Mouse (Mus musculus) cerebellum, adult 2 months (tissue): ENCODE data around the gene Ngdn. TPM values are rescaled to one million over a fixed set of nuclear protein-coding genes. Genes with fewer than 3 reads are reported as not detected.
"Not testable (repeated sequence)": the region's sequence is repeated elsewhere in the genome, so short reads cannot be mapped to it uniquely, and the experiment has no call there.

ENCODE experiments used
- DNase-seq, 2 experiments: peaks; one replicate each; pipeline ENCODE4 v3.0.0; 2021
- H3K27ac ChIP-seq: fragments of 200-500 bp; 2 replicates; pipeline ENCODE4 v1.5.1; 2012; ENCODE audit warnings: low read length, control low read depth, inconsistent platforms; ENCODE audit not compliant: insufficient read depth
- H3K27me3 ChIP-seq: fragments of 200-500 bp; 2 replicates; pipeline ENCODE4 v1.6.1; 2012; ENCODE audit warnings: inconsistent platforms, mild to moderate bottlenecking, low read length, moderate library complexity; ENCODE audit not compliant: control insufficient read depth, insufficient read depth
- H3K4me1 ChIP-seq: fragments of 200-500 bp; 2 replicates; pipeline ENCODE4 v1.6.1; 2011; ENCODE audit warnings: low read length; ENCODE audit not compliant: control insufficient read depth, insufficient read depth
- H3K4me3 ChIP-seq: fragments of 200-500 bp; replicated peaks from 2 replicates; pipeline ENCODE3; 2011; ENCODE audit warnings: mild to moderate bottlenecking, low read depth, low read length, control low read depth; ENCODE audit not compliant: insufficient read depth
- CTCF ChIP-seq: fragments of 200-500 bp; IDR thresholded peaks from 2 replicates; pipeline ENCODE4 v1.5.1; 2011; ENCODE audit warnings: low read depth, mild to moderate bottlenecking, control low read depth, low read length, moderate library complexity, borderline replicate concordance; ENCODE audit not compliant: insufficient read depth
- POLR2A ChIP-seq: fragments of 200-500 bp; IDR thresholded peaks from 2 replicates; pipeline ENCODE4 v1.6.1; 2011; ENCODE audit warnings: low read length, control low read depth, borderline replicate concordance; ENCODE audit not compliant: insufficient read depth
- WGBS: fragments of 180-500 bp; shearing (Covaris S2); methylation state at CpG from one replicate; pipeline ENCODE4 v1.1.7; 2018; 5-methylcytosine and 5-hydroxymethylcytosine counted together
- polyA plus RNA-seq: library from polyadenylated mRNA; depleted of rRNA; stranded (reverse); fragments of >200 nt; gene quantifications from 2 replicates; pipeline ENCODE4 v1.2.3, GENCODE M21; 2012

The Ngdn gene
- polyA plus RNA-seq, 1 experiment: 49.4 TPM

- no peaks in the 10 kb centered on the region; the same call in 1 of the 2 replicates for H3K4me1 ChIP-seq
- H3K27me3 ChIP-seq: no peaks in the 10 kb centered on the region
- TF ChIP-seq POLR2A (no peak), CTCF (no peak)
- DNase-seq: no peak
- no peak within 1 kb of the TSS for H3K27ac ChIP-seq
- WGBS: 69% methylated on average over 1 of the region's 1 CpGs
- no peak within 1 kb of the TSS for H3K4me3 ChIP-seq
Observed at GRCm38 (mm10) chr14:54976633-54977032, 38.6 kb upstream of the Ngdn start, which contains the start of gene Gm17428. TSS of gene Gm17428 (plus strand) at chr14:54976933.

- H3K27ac ChIP-seq: no peak overlapping the region
- WGBS: 86% methylated on average over 8 of the region's 8 CpGs
- no peaks in the 10 kb centered on the region for H3K27me3 ChIP-seq
- no peak for DNase-seq
- no peak overlapping the region for H3K4me3 ChIP-seq
- H3K4me1 ChIP-seq: no peaks in the 10 kb centered on the region; the same call in 1 of the 2 replicates
- TF ChIP-seq POLR2A (no peak), CTCF (no peak)
Observed at GRCm38 (mm10) chr14:54978664-54979063, 36.6 kb upstream of the Ngdn start.

- H3K27me3 ChIP-seq: no peaks in the 10 kb centered on the region
- H3K4me1 ChIP-seq: no peaks in the 10 kb centered on the region
- no peak for DNase-seq
- no peak overlapping the region for H3K27ac ChIP-seq
- 97% methylated on average over 7 of the region's 7 CpGs for WGBS
- TF ChIP-seq POLR2A (no peak), CTCF (no peak)
- H3K4me3 ChIP-seq: no peak overlapping the region
Observed at GRCm38 (mm10) chr14:54981934-54982333, 33.3 kb upstream of the Ngdn start.

GRCm38 (mm10) chr14:54988350-54988874 lies 26.8 kb upstream of the Ngdn start:
- not testable (repeated sequence) for DNase-seq, H3K27me3 ChIP-seq, H3K4me1 ChIP-seq, H3K4me3 ChIP-seq, H3K27ac ChIP-seq
- 88% methylated on average over 9 of the region's 9 CpGs for WGBS

- H3K27me3 ChIP-seq: no peaks in the 10 kb centered on the region
- 84% methylated on average over 13 of the region's 13 CpGs for WGBS
- no peak for DNase-seq
- H3K27ac ChIP-seq: no peak overlapping the region
- TF ChIP-seq CTCF (no peak), POLR2A (no peak)
- H3K4me1 ChIP-seq: no peaks in the 10 kb centered on the region; the same call in 1 of the 2 replicates
- H3K4me3 ChIP-seq: no peak overlapping the region
Observed at GRCm38 (mm10) chr14:54988882-54989281, 26.4 kb upstream of the Ngdn start.

GRCm38 (mm10) chr14:54989886-54990441 lies 25.3 kb upstream of the Ngdn start:
- no peaks in the 10 kb centered on the region; the same call in 1 of the 2 replicates for H3K4me1 ChIP-seq
- no peak overlapping the region for H3K4me3 ChIP-seq
- TF ChIP-seq POLR2A (no peak), CTCF (no peak)
- DNase-seq: no peak
- H3K27me3 ChIP-seq: no peaks in the 10 kb centered on the region
- H3K27ac ChIP-seq: no peak overlapping the region
- 45% methylated on average over 8 of the region's 8 CpGs for WGBS

- no peak for DNase-seq
- Histone ChIP-seq H3K27ac (no peak overlapping the region), H3K4me3 (no peak overlapping the region), H3K27me3 (no peaks in the 10 kb centered on the region), H3K4me1 (no peaks in the 10 kb centered on the region; the same call in 1 of the 2 replicates)
- 92% methylated on average over 10 of the region's 10 CpGs for WGBS
- no peak for TF ChIP-seq POLR2A
- no peak for TF ChIP-seq CTCF
Observed at GRCm38 (mm10) chr14:54992196-54992595, 23.1 kb upstream of the Ngdn start.

GRCm38 (mm10) chr14:54993636-54994035 lies 21.6 kb upstream of the Ngdn start:
- no peaks in the 10 kb centered on the region for H3K27me3 ChIP-seq
- no peak overlapping the region for H3K4me3 ChIP-seq
- no peak overlapping the region for H3K27ac ChIP-seq
- TF ChIP-seq POLR2A (no peak), CTCF (no peak)
- WGBS: 78% methylated on average over 10 of the region's 10 CpGs
- H3K4me1 ChIP-seq: no peaks in the 10 kb centered on the region
- no peak for DNase-seq
